In genomic region chr9:51874348-51874747, GRCm38 (mm10) we compare ENCODE assay signal across 15 mouse cellular contexts.
DNase-seq lines count a peak whose midpoint lies in the region; ATAC-seq and TF ChIP-seq lines count a peak whose summit lies in the region.
"Had no signal": no experiment of that assay in that cellular context is flagged by ENCODE, and none has a peak within 500 bp of the region (broad histone marks: within the 10 kb centered on the region; RNA-seq: fewer than 3 reads in every experiment).

No protein-coding gene starts in this region.

- no peak overlapping the region for H3K9ac ChIP-seq in limb, embryonic 11.5 days (ENCODE audit: low read length)
- H3K9ac ChIP-seq: heart, embryonic 12.5 days; liver, embryonic 13.5 days had no signal

- no peak overlapping the region for H3K27ac ChIP-seq in embryonic facial prominence, embryonic 10.5 days (replicated peaks)
- H3K27ac ChIP-seq in limb, embryonic 11.5 days (replicated peaks; ENCODE audit: low read depth, low read length) = no peak overlapping the region
- H3K27ac ChIP-seq: liver, embryonic 13.5 days; macrophage had no signal

- H3K36me3 ChIP-seq in embryonic facial prominence, embryonic 10.5 days (replicated peaks) = no peaks in the 10 kb centered on the region
- no peaks in the 10 kb centered on the region for H3K36me3 ChIP-seq in limb, embryonic 11.5 days (ENCODE audit: control insufficient read depth, insufficient read depth, low read length)
- H3K36me3 ChIP-seq: heart, embryonic 12.5 days; liver, embryonic 13.5 days had no signal

- no peak for TF ChIP-seq CTCF in lung, adult 2 months (IDR thresholded peaks at IDR 0.05; ENCODE audit: insufficient read depth, low read length)

- WGBS in lung, adult 2 months = 17% methylated on average over 4 of the region's 4 CpGs
- 30% methylated on average over 4 of the region's 4 CpGs for WGBS in embryonic facial prominence, embryonic 10.5 days
- WGBS in limb, embryonic 11.5 days = 29% methylated on average over 4 of the region's 4 CpGs

- TF ChIP-seq POLR2A in lung, adult 2 months (IDR thresholded peaks at IDR 0.05; ENCODE audit: borderline replicate concordance, extremely low read depth, low read depth, low read length) = no peak

- H3K4me3 ChIP-seq in lung, adult 2 months (replicated peaks; ENCODE audit: extremely low read depth, low read depth, low read length) = no peak overlapping the region
- no peak overlapping the region for H3K4me3 ChIP-seq in embryonic facial prominence, embryonic 10.5 days
- no peak overlapping the region for H3K4me3 ChIP-seq in limb, embryonic 11.5 days (ENCODE audit: low read depth, low read length)
- H3K4me3 ChIP-seq: heart, embryonic 12.5 days; liver, embryonic 13.5 days had no signal

- no peak overlapping the region for H3K4me2 ChIP-seq in limb, embryonic 11.5 days (ENCODE audit: low read depth, severe bottlenecking)
- H3K4me2 ChIP-seq: heart, embryonic 12.5 days; liver, embryonic 13.5 days had no signal

- no peak for ATAC-seq in limb, embryonic 11.5 days (ENCODE audit: insufficient number of reproducible peaks, low FRiP score, low TSS enrichment, low read depth)
- ATAC-seq: intestine, embryonic 16.5 days had no signal

- no peaks in the 10 kb centered on the region for H3K4me1 ChIP-seq in lung, adult 2 months (ENCODE audit: control insufficient read depth, insufficient read depth, low read length)
- H3K4me1 ChIP-seq in embryonic facial prominence, embryonic 10.5 days = peaks cover 16% of the 10 kb centered on the region
- H3K4me1 ChIP-seq in limb, embryonic 11.5 days (ENCODE audit: control insufficient read depth, insufficient read depth, low read length) = no peaks in the 10 kb centered on the region
- H3K4me1 ChIP-seq: heart, embryonic 12.5 days; liver, embryonic 13.5 days had no signal

- H3K9me3 ChIP-seq in embryonic facial prominence, embryonic 10.5 days = no peaks in the 10 kb centered on the region
- H3K9me3 ChIP-seq in limb, embryonic 11.5 days (ENCODE audit: control insufficient read depth, low read length) = no peaks in the 10 kb centered on the region
- H3K9me3 ChIP-seq: liver, embryonic 13.5 days had no signal

- H3K27me3 ChIP-seq in embryonic facial prominence, embryonic 10.5 days (replicated peaks; ENCODE audit: low read depth, poor library complexity, severe bottlenecking) = no peaks in the 10 kb centered on the region
- no peaks in the 10 kb centered on the region for H3K27me3 ChIP-seq in limb, embryonic 11.5 days (ENCODE audit: control insufficient read depth, insufficient read depth, low read length)
- H3K27me3 ChIP-seq: CH12.LX; heart, embryonic 12.5 days; liver, embryonic 13.5 days had no signal

- peak; percentile 33 for DNase-seq in gastrocnemius, adult 18-20 months (ENCODE audit: low spot score)
- no peak for DNase-seq in gastrocnemius, postnatal 10 days
- DNase-seq in lung, postnatal 36 days = peak; percentile 3
- no peak for DNase-seq in lung, adult 2 months
- peak; percentile 60 for DNase-seq in embryonic facial prominence, embryonic 10.5 days (ENCODE audit: low spot score)
- DNase-seq in limb, embryonic 11.5 days (ENCODE audit: low spot score) = peak; percentile 29
- no peak for DNase-seq in right cerebral cortex, postnatal 25 days
- no peak for DNase-seq in c-Kit-positive CD71-positive TER-119-positive erythroid progenitor cells, embryonic 14.5 days (ENCODE audit: low spot score)
- DNase-seq: cerebellum, adult 18-20 months; liver, embryonic 13.5 days; right cerebral cortex, postnatal 14 days had no signal

Comparison
In these comparisons a context has a peak if more than half of its experiments do, and no peak if none do; other contexts are left out.
1. DNase-seq: peak in gastrocnemius, adult 18-20 months (single experiment), lung, postnatal 36 days (single experiment), embryonic facial prominence, embryonic 10.5 days (single experiment) and limb, embryonic 11.5 days (single experiment); none in gastrocnemius, postnatal 10 days (single experiment), lung, adult 2 months (single experiment), right cerebral cortex, postnatal 25 days (single experiment) and c-Kit-positive CD71-positive TER-119-positive erythroid progenitor cells, embryonic 14.5 days (single experiment).